Mouse (Mus musculus): Measurements from ENCODE around the gene Olfr739.

Olfr739 gene

GRCm38 (mm10) chr14:50418326-50418725 lies at the start of gene Olfr739:
Gene Olfr739 (plus strand): TSS chr14:50418626.
- DNase-seq, result no peak

DNA sequence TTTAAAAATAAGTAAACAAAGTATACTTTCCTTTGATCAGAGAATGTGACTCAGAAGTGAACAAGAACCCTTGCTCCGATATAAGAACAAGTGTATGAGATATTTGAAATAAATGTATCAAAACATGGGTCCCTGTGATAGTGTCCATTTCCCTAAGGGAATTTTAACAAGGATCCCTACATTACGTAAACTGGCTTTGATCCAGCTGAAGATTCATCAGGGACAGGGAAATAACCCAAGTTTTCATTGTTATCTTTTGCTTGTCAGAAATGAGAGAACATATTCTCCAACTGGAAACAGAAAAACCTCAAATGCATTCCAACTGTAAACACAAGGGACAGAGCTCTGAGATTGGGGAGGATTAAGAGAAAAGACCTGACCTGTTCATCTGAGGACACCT lies 37.6 kb upstream of the Olfr739 start, which contains the start of gene Olfr736:
Gene Olfr736 (plus strand): TSS at position 301 of the 400 bp plus-strand sequence.
- DNase-seq, result no peak

DNA sequence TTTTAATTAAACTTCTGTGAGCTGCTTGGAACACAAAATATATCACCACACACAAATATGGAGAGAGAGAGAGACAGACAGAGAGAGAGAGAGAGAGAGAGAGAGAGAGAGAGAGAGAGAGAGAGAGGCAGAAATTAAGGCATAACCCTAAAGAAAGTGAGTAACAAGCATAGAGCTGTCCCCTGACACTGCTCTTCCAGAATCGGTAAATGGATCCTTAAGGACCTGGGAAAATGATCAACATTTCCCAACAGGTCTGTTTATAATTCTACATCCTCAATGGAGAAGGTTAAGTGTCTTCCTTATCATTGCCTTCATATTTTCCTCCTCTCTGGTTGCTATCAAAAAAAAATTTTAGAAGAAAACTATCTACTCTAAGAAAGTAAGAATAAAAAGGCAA lies 11.2 kb upstream of the Olfr739 start, which contains the start of gene Olfr738:
Gene Olfr738 (plus strand): TSS at position 301 of the 400 bp plus-strand sequence.
- no peak for DNase-seq

GRCm38 (mm10) chr14:50445245-50445644 lies 26.8 kb downstream of the Olfr739 start, which contains the start of gene Olfr740:
Gene Olfr740 (plus strand): TSS chr14:50445545.
- DNase-seq, result no peak

- no peak for DNase-seq
Observed at GRCm38 (mm10) chr14:50472438-50472837, 54.0 kb downstream of the Olfr739 start, which contains the start of gene Olfr741. Gene Olfr741 (plus strand): TSS chr14:50472738.
